Mouse (Mus musculus) gastrocnemius, postnatal 4 days (tissue): Measurements from ENCODE around the gene Fgfr2. TPM values are rescaled to one million over a fixed set of nuclear protein-coding genes. Genes with fewer than 3 reads are reported as not detected.

Experiments used
- DNase-seq, 2 experiments: peaks; one replicate each; pipeline ENCODE4 v3.0.0; 2021 to 2022; ENCODE audit warnings: low spot score in 2 of 2, mixed read lengths in 2 of 2
- total RNA-seq, 2 experiments: library from RNA; stranded (reverse); gene quantifications; 2 replicates each; pipeline ENCODE4 v1.2.3; 2021

Gene Fgfr2
- total RNA-seq, 2 experiments from 2014 or later = 6.5 to 8.0 TPM

DNA sequence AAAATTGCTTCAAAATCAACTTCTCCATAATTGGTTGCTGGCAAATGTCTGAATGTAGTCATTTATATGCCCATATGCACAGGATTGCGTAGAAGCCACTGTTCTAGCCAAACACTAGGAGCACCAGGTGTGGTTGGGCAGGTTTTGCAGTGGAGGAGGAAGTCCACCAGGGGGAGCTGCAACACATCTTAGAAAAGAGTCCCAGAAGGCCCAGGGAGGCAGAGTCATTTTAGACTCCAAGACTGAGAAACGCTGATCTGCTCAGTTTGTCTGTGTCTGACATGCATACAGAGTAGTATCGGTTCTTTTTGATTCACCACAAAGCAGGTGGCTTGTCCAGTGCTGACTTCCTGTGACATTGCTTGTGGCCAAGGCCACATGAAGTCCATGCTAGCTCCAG lies 2352.4 kb downstream of the Fgfr2 start:
- DNase-seq = peak; percentile 36 to 69

DNA sequence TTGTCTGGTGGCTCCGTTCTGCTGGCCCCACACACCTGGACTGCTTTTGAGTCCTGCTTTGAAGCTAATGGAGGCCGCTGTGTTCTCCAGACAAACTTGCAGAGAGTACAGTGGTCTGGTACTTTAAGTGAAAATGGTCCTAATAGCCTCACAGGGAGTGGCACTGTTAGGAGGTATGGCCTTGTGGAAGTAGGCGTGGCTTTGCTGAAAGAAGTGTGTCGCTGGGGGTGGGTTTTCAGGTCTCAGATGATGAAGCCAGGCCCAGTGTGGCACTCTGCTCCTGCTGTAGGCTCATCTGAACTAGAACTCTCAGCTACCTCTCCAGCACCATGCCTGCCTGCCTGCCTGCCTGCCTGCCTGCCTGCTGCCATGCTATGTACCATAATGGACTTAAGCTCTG lies 2355.0 kb downstream of the Fgfr2 start:
- DNase-seq = no peak

DNA sequence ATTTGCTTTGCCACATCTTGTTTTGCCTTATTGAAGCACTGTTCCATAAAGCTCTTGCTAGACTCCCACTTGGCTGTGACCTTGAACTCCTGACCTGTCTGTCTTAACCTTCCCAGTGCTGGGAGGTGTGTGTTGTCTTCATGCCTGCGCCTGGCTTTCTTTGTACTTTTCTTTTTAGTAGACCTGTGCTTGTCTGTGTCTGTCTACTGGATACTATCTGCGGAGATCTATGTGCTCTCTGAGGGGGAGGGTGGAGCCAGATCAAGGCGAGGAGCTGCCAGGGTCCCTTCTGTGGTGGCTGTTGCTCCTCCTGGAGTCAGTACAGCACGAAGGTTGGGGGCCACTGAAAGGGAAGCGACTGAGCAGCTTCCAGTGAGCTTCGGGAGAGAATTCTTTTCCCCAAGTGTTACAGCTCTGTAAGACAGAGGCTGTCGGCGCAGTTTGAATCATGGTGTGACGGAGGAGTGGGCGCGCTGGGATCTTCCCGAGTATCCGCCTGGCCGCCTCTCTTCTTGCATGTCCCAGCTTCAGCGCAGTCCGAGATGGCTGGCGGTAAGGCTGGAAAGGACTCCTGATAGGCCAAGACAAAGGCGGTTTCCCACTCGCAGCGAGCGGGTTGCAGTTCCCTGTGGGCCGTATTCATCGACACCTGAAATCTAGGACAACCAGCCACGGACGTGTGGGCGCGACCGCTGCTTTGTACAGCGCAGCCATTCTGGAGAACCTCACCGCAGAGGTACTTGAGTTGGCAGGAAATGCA lies 2356.6 kb downstream of the Fgfr2 start:
- DNase-seq = no peak

DNA sequence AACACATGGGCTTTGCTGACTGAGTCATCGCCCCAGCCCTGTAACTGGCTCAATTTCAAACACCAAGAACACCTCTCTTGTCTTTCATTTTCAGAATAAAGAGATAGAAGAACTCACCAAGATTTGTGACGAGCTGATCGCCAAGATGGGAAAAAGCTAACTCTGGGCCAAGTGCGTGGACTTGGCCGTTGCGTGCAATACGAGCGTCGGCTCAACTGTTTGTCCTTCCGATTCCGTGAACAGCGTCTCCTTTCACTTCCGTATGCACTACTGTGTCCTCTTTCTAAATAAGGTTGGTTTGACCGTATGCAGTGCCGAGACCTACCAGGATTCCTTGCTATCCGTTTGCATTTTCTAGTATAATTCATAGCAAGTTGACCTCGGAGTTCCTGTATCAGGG lies 2359.0 kb downstream of the Fgfr2 start:
- no peak for DNase-seq

DNA sequence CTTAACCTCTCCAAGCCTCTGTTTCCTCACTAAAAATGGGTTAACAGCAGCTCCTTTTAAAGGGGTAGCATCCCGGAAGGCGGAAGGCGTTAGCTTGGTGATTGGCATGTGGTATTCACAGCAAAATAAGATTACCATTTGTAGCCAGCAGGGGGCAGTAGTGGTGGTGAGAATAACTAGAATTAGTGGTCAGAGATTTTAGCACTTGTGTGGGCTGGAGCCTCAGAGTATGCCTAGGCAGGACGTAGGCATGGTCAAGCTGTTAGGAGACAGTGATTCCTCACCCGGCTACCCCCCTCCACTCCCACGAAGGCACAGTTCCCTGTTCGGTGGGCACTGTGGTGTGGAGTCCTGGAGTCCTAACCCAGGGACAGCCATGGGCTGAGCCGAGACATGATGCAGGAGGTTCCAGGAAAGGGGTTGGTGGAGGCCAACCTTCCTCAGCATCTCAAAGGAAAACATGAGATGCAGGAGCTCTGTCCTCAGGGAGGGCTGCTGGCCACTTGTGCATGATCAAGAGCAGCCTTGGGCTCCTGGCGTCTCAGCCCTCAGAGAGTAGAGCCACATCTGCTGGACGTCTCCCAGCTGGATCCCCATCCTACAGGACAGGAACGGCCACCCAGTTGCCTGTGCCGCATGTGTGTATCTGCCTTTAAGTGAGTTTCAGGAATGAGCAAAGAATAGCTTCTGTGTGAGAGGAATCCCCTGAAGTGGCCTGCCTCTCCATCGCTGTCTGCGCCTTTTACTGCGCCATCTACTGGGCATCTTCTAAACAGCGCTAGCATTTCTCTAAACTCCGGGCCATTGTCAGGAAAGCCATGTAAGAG lies 2360.9 kb downstream of the Fgfr2 start:
- peak; percentile 33 to 70 for DNase-seq

DNA sequence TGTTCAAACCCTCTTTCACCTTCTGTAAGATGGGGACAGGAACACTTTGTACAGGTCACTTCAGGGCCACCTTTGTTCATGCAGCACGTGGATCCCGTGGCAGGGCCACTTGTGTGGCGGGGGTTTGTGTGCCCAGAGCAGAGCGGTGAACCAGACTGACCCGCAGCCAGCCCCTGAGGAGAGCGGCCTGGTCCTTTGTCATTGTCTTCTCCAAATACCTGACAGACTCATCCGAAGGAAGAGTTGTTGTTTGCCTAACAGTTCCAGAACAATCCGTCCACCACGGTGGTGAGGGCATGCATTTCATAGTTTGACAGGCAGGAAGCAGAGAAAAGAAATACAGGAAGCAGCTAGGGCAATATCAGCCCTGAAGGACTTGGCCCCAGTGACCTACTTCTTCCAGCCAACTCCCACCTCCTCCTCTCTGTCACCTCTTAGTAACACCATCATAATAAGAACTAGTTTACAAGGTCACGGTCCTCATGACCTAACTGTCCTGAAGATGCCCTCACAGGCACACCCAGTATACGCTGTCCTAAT lies 2365.8 kb downstream of the Fgfr2 start:
- no peak for DNase-seq

DNA sequence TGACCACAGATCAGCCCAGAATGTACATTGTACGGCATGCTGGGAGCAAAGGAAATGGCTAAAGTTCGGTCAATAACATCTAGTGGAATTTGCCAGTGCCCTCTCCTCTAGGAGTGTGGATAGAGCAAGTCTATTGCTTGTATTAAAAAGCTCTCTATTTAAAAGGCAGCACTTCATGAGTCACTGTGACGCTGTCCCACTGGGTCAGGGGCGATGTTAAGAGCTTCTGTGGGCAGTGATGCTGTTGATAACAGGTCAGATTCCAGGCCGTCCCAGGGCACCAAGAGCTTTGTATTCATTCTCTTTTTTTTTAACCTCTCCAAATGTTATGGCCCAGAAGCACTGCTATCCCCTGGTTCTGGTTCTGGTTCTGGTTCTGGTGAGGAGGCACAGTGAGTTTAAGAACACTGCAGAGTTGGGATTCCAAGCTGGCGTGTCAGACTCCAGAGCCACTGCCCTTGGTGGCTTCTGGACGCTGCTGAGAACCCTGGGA lies 2366.8 kb downstream of the Fgfr2 start:
- no peak for DNase-seq

DNA sequence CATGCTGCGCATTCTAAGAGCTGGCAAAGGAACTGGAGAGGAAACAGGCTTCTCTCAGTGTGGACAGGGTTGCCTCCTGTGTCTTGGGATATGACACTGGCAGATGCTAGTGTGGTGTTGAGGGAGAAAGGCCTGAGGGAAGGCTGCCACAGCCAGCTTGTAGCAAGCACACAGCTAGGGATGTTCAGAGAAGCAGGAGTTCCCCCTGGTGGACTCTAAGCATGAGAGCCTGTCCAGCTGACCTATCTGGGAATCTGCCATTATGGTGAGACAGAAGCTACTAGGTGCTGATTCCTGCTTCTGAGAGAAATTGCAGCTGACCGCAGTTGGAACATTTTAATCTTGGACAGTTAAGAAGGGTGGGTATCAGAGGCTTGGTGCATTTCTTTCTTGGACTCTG lies 2368.4 kb downstream of the Fgfr2 start:
- no peak for DNase-seq

DNA sequence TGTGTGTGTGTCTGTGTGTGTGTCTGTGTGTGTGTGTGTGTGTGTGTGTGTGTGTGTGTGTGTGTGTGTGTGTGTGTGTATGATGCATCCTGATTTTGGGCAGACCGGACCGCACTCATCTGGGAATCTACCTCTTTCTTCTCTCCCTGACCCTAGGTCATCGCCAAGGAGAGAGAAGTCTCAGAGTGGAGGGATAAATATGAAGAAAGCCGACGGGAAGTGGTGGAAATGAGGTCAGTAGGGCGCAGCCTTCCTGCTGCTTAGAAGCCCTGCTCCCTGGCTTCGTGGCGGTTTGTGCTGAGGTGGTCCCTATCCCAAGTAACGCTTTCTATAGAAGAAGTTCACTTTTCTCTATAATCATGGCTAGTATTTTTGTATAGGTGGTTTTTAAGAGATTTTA lies 2371.5 kb downstream of the Fgfr2 start:
- no peak for DNase-seq

DNA sequence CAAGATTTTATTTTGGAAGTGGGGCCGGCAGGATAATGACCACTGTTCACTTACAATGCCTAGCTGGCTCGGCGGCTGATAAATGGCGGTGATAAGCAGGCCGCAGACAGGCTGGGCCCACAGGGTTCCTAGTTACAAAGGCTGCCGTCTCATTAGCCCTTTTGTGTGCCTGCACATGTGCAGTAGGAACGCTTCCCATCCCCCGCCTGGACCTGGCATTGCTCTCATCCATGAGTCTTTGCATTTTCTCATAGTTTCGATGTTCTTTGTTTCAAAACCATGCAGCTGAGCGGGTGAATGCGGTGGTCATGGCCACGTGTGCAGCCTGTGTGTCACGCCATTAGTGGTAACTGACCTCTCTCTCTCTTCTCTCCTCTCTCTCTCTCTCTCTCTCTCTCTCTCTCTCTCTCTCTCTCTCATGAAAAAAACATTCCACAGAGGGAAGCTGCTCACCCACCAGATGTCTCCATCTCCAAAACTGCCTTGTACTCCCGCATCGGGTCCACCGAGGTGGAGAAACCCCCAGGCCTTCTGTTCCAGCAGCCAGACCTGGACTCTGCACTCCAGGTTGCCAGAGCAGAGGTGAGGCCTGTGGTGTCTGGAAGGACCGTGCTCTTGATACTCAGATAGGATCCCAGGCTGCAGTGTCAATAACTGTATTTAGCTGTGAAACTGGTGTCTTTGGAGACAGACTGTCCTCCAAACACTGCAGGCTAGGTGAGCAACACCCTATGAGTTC lies 2372.2 kb downstream of the Fgfr2 start:
- DNase-seq = no peak

DNA sequence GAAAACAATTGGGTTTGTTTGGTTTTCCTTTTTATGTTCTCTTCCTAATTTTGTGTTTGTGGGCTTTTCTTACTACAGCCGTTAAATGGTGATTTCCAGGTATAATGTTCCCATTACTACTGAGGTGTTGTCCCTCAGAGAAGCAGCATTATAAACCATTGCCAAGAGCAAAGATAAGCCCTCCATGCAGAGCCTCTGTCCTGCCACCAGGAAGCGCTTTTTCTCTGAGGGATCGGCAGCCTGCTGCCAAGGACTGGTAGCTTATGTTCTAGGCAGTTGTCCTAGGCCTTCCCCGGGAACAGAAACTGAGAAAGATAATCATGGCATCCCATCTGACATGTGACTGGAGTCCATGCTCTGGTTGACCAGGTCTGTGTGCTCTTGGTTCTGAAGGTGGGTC lies 2374.0 kb downstream of the Fgfr2 start:
- DNase-seq = no peak

DNA sequence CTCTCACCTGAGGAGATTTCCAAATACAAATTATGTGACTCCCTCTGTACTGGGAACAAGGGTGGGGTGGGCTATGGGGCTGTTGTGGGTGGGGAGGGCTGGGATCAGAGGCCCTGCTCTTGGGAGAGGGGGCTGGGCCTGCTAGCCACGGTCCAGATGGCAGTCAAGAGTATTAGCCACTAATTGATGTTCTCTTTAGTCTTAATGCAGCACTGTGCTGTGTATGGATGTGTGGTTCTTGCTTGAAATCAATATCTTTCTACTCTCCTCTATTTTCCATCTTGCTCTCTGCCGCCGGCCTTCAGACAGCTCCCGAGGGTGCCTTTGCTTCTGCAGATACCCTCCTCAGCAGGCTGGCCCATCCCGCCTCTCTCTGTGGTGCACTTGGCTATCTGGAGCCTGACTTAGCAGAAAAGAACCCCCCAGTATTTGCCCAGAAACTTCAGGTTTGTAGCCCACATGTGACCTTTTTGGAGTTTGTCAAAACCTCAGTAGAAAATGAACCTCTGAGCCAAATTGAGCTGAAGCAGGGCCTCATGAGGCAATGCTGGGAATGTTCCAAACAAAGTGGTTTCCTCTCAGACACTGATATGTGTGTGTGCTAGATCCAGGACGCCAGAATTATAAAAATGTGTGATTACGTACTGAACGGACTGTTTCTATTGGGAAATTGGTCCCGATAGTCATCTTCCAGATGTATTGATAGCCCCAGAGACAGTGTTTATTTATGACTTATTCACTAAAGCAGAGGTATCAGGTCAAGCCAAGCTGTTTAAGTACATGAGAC lies 2379.7 kb downstream of the Fgfr2 start:
- DNase-seq = no peak

DNA sequence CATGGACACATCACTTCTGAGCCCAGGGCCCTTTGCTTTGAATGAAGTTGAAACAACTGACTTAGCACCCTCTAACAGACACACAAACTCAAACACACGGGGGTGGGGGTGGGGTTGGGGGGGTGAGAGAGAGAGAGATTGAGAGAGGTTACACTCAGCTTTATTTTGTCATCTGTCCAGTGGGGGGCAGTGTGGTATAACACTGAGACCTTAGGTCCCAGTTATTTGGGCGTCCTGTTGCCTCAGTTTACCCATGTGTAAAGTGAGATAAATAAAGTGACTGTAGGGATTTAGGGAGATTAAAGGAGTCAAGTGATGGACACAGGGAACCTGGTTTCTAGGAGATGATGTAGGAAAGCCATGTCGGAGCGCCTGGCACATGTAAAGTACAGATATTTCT lies 2382.1 kb downstream of the Fgfr2 start:
- DNase-seq = no peak

DNA sequence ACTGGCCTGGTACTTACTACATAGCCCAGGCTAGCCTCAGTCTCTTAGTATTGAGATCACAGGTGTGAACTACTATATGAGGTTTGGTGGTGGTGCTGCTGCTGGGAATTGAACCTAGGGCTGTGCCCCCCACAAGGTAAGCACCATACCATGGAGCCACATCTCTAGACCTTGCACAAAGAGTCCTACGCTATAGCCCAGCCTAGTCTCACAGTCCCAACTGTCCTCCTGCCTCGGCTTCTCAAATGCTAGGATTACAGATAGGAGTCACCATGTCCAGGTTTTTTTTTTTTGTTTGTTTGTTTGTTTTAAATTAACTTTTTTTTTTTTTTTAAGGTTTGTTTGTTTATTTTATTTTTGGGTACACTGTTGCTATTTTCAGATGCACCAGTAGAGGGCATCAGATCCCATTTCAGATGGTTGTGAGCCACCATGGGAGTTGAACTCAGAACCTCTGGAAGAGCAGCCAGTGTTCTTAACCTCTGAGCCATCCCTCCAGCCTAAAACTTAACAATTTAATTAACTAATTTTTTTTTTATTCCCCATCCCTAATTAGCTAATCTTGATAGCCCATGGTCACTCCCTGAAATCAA lies 2388.9 kb downstream of the Fgfr2 start:
- no peak for DNase-seq

DNA sequence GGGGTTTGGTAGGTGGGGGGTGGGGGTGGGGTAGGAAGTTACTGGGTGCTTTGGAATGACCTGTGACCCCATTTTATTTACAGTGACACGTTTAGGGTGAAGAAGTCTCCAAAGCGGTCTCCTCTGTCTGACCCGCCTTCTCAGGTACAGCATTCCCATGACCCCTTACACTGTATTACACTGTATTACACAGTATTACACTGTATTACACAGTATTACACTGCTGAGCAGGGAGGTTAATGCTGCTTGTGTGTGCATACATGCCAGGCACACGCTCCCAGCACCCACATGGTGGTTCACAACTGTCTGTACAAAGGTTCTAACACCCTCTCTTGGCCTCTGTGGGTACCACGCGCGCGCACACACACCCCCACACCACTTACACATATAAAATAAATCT lies 2389.7 kb downstream of the Fgfr2 start:
- DNase-seq = no peak

DNA sequence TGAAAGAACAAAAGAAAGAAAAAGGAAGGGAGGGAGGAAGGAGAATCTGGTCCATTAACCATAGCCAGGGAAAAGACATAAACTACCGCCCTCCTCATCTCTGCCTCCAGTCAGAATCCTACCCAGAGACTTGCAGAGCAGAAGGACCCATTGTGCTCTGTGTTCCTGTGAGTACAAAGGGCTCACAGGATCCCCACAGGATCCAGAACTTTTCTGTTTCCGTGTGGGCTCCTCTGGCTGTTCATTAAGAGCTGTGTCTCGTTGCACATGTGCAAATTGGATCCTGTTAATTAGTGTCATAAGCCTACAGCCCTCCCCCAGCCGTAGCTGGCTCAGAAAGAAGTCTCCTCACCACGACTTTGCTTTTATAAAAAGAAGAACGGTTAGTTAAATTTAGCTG lies 2390.2 kb downstream of the Fgfr2 start:
- DNase-seq = no peak

DNA sequence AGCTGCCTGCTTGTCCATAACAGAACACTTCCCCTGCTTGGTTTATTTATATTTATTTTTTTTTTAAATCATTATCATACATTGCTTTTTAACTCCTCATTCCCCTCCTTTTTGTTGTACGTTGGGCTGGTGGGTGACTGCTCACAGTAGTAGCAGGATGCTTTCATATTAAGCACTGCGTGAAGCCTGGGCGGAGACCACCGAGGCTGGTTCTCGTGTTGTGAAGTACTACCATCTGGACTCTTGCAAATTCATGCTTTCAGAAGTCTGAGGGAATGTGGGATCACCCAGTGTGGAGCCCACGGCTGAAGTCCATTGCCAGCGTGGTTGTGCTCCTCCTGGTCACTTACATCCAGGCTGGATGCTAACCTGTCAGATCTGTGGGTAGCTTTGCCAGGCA lies 2391.4 kb downstream of the Fgfr2 start:
- DNase-seq = no peak

DNA sequence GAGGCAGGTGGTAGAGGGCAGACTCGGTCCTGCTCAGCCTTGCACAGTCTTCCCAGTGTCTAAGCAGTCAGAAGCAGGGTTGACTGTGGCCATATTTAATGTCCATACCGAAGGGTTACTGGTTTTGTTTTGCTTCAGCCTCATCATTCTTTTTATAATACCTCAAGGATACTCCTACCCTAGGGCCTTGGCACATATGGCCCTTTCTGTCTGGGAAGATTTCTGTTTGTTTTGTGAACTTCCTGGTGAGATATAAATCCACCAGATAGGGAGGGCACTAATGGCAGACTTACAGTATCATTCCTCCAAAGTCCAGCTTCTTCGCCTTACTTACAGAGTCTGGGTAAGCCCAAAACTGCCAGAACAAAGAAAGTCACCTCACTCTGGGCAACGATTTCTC lies 2395.6 kb downstream of the Fgfr2 start:
- no peak for DNase-seq

DNA sequence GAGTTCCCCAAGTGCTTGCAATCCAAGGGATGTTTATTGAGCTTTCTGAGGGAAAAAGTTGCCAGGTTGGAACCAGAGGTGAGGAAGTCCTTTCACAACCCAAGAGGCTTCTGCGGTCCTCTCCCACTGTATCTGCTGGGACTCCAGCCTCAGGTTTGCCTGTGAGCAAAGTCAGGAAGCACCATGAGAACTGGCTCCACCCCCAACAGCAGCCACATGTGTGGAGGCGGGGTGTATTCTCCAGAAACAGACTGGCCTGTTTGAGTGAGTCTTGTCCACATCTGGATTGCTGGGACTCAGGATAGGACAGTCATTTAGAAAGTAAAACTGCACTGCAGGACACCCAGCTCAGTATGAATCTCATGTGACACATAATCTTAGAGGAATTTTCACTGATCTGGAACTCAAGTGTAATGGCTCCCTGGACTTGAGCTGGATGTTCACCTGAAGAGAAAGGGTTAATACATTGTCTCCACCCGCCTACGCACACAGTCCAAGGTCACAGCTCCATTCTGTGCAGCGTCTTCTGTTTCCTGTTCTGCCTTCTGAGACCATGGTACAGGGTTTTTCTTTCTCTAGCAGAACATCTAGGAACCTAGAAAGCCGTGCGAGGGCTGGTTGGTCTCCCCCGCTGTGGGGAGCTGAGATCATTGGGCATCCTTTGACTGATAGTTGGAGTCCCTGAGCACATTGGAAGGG lies 2396.3 kb downstream of the Fgfr2 start:
- no peak for DNase-seq

DNA sequence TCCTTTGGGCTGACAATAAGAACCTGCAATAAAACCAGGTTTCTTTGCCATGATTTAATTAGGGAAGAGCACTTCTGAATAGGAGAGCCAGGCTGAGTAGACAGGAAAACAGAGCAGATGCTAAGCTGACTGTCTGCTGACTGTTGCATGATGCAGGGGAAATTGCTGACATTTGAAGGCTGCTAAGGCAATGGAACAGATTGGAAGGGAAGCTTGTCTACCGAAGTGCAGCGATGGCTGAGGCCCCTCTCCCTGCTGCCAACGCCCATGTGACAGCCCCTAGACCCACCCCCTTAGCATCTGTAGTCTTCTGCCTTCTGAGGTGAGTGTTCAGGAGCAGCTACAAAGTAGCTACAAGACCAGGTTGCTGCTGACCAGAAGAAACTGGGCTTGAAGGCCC lies 2397.0 kb downstream of the Fgfr2 start:
- no peak for DNase-seq
